Mouse (Mus musculus) brain, embryonic 14.5 days (tissue): ENCODE measurements around the gene Itpr2.

ENCODE experiments used
- CTCF ChIP-seq: fragments of 200-500 bp; IDR thresholded peaks from 2 replicates; pipeline ENCODE4 v1.5.1; 2012; ENCODE audit warnings: inconsistent platforms, mild to moderate bottlenecking, moderate library complexity, borderline replicate concordance; ENCODE audit not compliant: insufficient read depth, insufficient read length; ENCODE audit errors: extremely low read depth
- POLR2A ChIP-seq: fragments of 200-500 bp; IDR thresholded peaks from 2 replicates; pipeline ENCODE4 v1.6.1; 2012; ENCODE audit warnings: mild to moderate bottlenecking, inconsistent platforms, borderline replicate concordance; ENCODE audit not compliant: poor library complexity, insufficient read depth, insufficient read length, severe bottlenecking; ENCODE audit errors: extremely low read depth

GRCm38 (mm10) chr6:146136646-146137045 is 365.4 kb downstream of the Itpr2 start:
- TF ChIP-seq CTCF (no peak), POLR2A (no peak)
